Mouse (Mus musculus) heart, embryonic 16.5 days (tissue): ENCODE measurements around the gene Fam187b. TPM values are rescaled to one million over a fixed set of nuclear protein-coding genes. Genes with fewer than 3 reads are reported as not detected.
A peak's percentile ranks its signal among the peaks of the same experiment; 100 is the strongest.
"Not testable (repeated sequence)": the region's sequence is repeated elsewhere in the genome, so short reads cannot be mapped to it uniquely, and the experiment has no call there.

Source experiments
- ATAC-seq: fragments of 200-750 bp; cut with Nextera tagmentation; replicated peaks from 2 replicates; pipeline ENCODE4 v1.8.0; 2017; ENCODE audit warnings: moderate number of reproducible peaks; ENCODE audit not compliant: insufficient read depth, low FRiP score; ENCODE audit errors: extremely low read depth
- H3K27ac ChIP-seq: fragments of 300-500 bp; sonication (generic); 2 replicates; pipeline ENCODE4 v1.5.1; 2014; ENCODE audit warnings: mild to moderate bottlenecking, low read length, control low read depth, moderate library complexity
- H3K27me3 ChIP-seq: fragments of 300-500 bp; sonication (generic); 2 replicates; pipeline ENCODE4 v1.6.1; 2014; ENCODE audit warnings: low read length, mixed read lengths; ENCODE audit not compliant: control insufficient read depth, insufficient read depth
- H3K36me3 ChIP-seq: fragments of 300-500 bp; sonication (generic); 2 replicates; pipeline ENCODE4 v1.6.1; 2014; ENCODE audit not compliant: control insufficient read depth, insufficient read depth
- H3K4me1 ChIP-seq: fragments of 300-500 bp; sonication (generic); 2 replicates; pipeline ENCODE4 v1.6.1; 2014; ENCODE audit warnings: low read length, mixed read lengths; ENCODE audit not compliant: control insufficient read depth, insufficient read depth
- H3K4me2 ChIP-seq: fragments of 300-500 bp; sonication (generic); 2 replicates; pipeline ENCODE4 v1.6.1; 2014; ENCODE audit warnings: low read depth, mild to moderate bottlenecking, control low read depth, low read length
- H3K4me3 ChIP-seq: fragments of 300-500 bp; sonication (generic); 2 replicates; pipeline ENCODE4 v1.5.1; 2014; ENCODE audit warnings: mild to moderate bottlenecking, control low read depth, low read length
- H3K9ac ChIP-seq: fragments of 300-500 bp; sonication (generic); 2 replicates; pipeline ENCODE4 v1.6.1; 2014; ENCODE audit warnings: low read length, control low read depth
- H3K9me3 ChIP-seq: fragments of 300-500 bp; sonication (generic); replicated peaks from 2 replicates; pipeline ENCODE4 v1.6.1; 2016; ENCODE audit warnings: low read length; ENCODE audit not compliant: control insufficient read depth
- WGBS: fragments of 180-500 bp; shearing (Covaris S2); extraction: QIAGEN DNeasy Blood & Tissue Kit; methylation state at CpG from one replicate; pipeline ENCODE4 v1.1.7; 2014; 5-methylcytosine and 5-hydroxymethylcytosine counted together
- polyA plus RNA-seq: library from polyadenylated mRNA; unstranded; fragments of >200 nt; fragmentation: Nextera tagmentation; extraction: Ambion mirVana; gene quantifications from 2 replicates; pipeline ENCODE4 v1.2.1, GENCODE M21; 2015

Gene Fam187b
- polyA plus RNA-seq: 0.70 and 0.90 TPM in 2 replicates

DNA sequence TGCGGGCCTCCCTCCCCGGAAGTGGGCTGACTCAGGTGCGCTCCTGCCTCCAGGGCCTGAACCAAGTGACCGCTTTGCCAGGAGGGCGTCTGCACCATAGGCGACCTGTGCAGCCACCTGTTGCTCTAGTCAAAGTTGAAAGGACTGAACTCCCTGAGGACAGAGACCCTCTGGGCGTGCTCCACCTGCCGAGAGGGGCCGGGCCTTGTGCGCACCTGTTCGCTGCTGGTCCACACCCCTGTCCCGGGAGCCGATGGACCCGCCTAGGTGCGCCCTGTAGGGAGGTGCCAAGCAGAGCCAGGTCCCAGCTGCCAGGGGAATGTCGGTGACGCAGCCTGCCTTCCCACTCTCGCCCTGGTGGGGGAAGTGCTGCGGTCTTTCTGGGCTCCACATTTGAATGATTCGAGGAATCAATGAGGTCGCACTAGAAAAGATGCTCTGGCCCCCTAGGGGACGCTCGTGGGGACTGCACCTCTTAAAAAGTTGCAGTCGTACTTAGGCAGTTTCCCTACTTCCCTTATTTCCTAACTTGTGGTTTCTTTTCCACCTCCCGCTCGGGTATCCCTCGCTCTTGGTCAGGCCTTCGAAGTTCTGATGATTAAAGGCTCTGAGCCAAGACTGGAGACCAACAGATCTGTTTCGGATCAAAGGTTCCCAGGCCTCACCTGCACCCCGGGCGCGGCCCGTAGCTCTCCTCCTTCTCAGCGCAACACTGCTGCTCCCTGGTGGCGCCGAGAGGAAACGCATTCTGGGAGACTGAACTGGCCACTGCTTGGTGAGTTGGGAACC is at the start of gene Fam187b:
Gene Fam187b, plus strand, starts transcription at position 290 of the 789 bp plus-strand sequence.
- Histone ChIP-seq H3K36me3 (no peaks in the 10 kb centered on the region), H3K4me2 (peak within 1 kb of the TSS; percentile 60), H3K4me1 (peaks cover 5% of the 10 kb centered on the region; the same call in 1 of the 2 replicates), H3K4me3 (peak within 1 kb of the TSS; percentile 54), H3K9me3 (no peaks in the 10 kb centered on the region), H3K9ac (peak within 1 kb of the TSS; percentile 59), H3K27ac (no peak within 1 kb of the TSS), H3K27me3 (peaks cover 14% of the 10 kb centered on the region)
- peak; percentile 67 for ATAC-seq
- WGBS: under 1% methylated on average over 37 of the region's 37 CpGs

- ATAC-seq: no peak
- 42% methylated on average over 3 of the region's 3 CpGs for WGBS
- H3K9ac ChIP-seq: no peak overlapping the region
- H3K4me3 ChIP-seq: no peak overlapping the region
- H3K4me1 ChIP-seq: no peaks in the 10 kb centered on the region
- H3K9me3 ChIP-seq: no peaks in the 10 kb centered on the region
- no peak overlapping the region for H3K27ac ChIP-seq
- no peaks in the 10 kb centered on the region for H3K27me3 ChIP-seq
- no peak overlapping the region for H3K4me2 ChIP-seq
- H3K36me3 ChIP-seq: no peaks in the 10 kb centered on the region
Observed at GRCm38 (mm10) chr7:30924071-30924470, 49.5 kb upstream of the Fam187b start.

DNA sequence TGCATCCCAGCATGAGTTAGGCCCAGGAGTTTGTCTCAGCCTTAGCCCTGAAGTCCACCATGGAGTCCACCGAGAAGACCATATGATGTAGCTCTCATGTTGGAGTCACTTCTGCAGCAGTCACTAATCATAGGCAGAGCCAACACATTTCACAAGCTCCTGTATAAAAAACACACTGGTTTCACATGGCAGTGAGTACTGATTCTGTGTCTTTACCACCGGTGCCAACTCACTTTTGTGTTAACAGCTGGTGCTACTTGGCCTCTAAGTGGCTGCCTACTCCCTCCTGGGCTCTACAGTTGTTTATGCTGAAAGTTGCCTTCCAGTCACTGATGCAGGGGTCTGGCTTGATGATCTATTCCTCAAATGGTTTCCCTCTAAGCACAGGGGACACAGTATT is 49.0 kb upstream of the Fam187b start, which contains the start of gene Hamp2:
Gene Hamp2, minus strand, starts transcription at position 101 of the 400 bp plus-strand sequence.
- not testable (repeated sequence) for H3K4me2 ChIP-seq, ATAC-seq, H3K4me1 ChIP-seq, H3K27me3 ChIP-seq, H3K36me3 ChIP-seq, H3K4me3 ChIP-seq, H3K9me3 ChIP-seq, H3K27ac ChIP-seq, H3K9ac ChIP-seq
- WGBS: 62% methylated on average over 2 of the region's 2 CpGs

- H3K27ac ChIP-seq, H3K9me3 ChIP-seq, H3K4me2 ChIP-seq, H3K9ac ChIP-seq, ATAC-seq, H3K36me3 ChIP-seq, H3K4me1 ChIP-seq, H3K27me3 ChIP-seq, H3K4me3 ChIP-seq: not testable (repeated sequence)
- 65% methylated on average over 6 of the region's 6 CpGs for WGBS
Observed at GRCm38 (mm10) chr7:30935422-30936099, 38.0 kb upstream of the Fam187b start.

GRCm38 (mm10) chr7:30940070-30940469 is 33.5 kb upstream of the Fam187b start:
- WGBS: 57% methylated on average over 1 of the region's 1 CpGs
- not testable (repeated sequence) for H3K9me3 ChIP-seq, H3K27ac ChIP-seq, H3K9ac ChIP-seq, H3K4me1 ChIP-seq, H3K27me3 ChIP-seq, H3K36me3 ChIP-seq, H3K4me2 ChIP-seq, H3K4me3 ChIP-seq, ATAC-seq

- H3K4me3 ChIP-seq, ATAC-seq, H3K27ac ChIP-seq, H3K36me3 ChIP-seq, H3K4me1 ChIP-seq, H3K9me3 ChIP-seq, H3K4me2 ChIP-seq, H3K27me3 ChIP-seq, H3K9ac ChIP-seq: not testable (repeated sequence)
- 60% methylated on average over 2 of the region's 3 CpGs for WGBS
Observed at GRCm38 (mm10) chr7:30942365-30942764, 31.2 kb upstream of the Fam187b start.

DNA sequence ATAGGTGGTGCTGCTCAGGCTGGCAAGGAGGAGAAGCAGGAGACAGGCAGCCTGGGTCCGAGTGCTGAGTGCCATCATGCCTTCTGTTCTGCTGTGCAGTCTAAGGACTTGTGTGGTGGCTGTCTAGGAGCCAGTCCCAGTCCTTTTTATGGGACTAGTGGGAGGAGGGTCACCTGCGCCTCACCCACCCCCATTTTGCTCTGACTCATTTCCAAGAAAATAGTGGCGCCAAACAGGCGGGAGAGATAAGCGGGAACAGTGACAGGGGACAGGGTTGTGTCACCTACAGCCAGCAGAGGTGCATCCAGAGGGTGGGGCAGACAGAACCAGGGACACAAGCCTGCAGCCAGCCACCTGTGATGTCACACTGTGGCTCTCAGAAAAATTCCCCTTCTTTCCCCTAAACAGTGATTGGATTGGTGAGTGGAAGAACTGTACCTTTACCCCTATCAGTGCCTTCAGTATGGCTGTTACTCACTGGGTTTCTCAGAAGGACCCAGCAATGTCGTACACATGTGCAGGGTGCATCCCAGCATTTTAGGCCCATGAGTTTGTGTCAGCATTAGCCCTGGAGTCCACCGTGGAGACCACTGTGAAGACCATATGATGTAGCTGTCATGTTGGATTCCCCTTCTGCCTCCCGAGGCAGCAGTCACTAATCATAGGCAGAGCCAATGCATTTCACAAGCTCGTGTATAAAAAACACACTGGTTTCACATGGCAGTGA is 29.5 kb upstream of the Fam187b start, which contains the start of gene Hamp:
Gene Hamp, minus strand, starts transcription at position 124 of the 727 bp plus-strand sequence.
- no peaks in the 10 kb centered on the region for H3K27me3 ChIP-seq
- no peak within 1 kb of the TSS for H3K27ac ChIP-seq
- no peaks in the 10 kb centered on the region for H3K4me1 ChIP-seq
- ATAC-seq: no peak
- no peak within 1 kb of the TSS for H3K4me3 ChIP-seq
- no peaks in the 10 kb centered on the region for H3K9me3 ChIP-seq
- H3K4me2 ChIP-seq: no peak within 1 kb of the TSS
- H3K9ac ChIP-seq: no peak within 1 kb of the TSS
- 62% methylated on average over 9 of the region's 9 CpGs for WGBS
- H3K36me3 ChIP-seq: peaks cover 5% of the 10 kb centered on the region

DNA sequence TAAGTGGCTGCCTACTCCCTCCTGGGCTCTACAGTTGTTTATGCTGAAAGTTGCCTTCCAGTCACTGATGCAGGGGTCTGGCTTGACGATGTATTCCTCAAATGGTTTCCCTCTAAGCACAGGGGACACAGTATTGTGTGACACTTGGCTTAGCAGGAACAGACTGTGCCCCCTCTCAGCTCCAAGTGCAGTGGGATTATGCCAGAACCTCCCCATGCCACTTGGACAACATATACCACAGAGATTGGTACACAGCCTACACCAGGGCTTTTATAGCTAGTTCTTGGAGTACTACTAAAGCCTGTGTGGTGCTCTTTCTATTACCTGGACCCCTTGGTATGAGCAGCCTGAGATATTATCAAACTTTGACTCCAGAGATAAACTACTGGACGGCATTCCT is 28.9 kb upstream of the Fam187b start:
- WGBS: 57% methylated on average over 2 of the region's 2 CpGs
- not testable (repeated sequence) for H3K4me3 ChIP-seq, H3K9ac ChIP-seq, H3K9me3 ChIP-seq, ATAC-seq, H3K4me2 ChIP-seq, H3K27ac ChIP-seq, H3K27me3 ChIP-seq, H3K4me1 ChIP-seq, H3K36me3 ChIP-seq
